Mouse (Mus musculus) limb, embryonic 15.5 days (tissue): Measurements from ENCODE around the gene Klhl36. TPM values are rescaled to one million over a fixed set of nuclear protein-coding genes. Genes with fewer than 3 reads are reported as not detected.

Experiments
- ATAC-seq: fragments of 200-750 bp; cut with Nextera tagmentation; 2 replicates; pipeline ENCODE4 v1.8.0; 2017; ENCODE audit warnings: low read depth, moderate TSS enrichment; ENCODE audit not compliant: insufficient number of reproducible peaks, low FRiP score, low TSS enrichment
- H3K27ac ChIP-seq: fragments of 300-500 bp; sonication (generic); 2 replicates; pipeline ENCODE4 v1.5.1; 2015; ENCODE audit warnings: moderate library complexity, mild to moderate bottlenecking, inconsistent platforms
- H3K27me3 ChIP-seq: fragments of 300-500 bp; sonication (generic); 2 replicates; pipeline ENCODE4 v1.6.1; 2015; ENCODE audit warnings: inconsistent platforms
- H3K36me3 ChIP-seq: fragments of 300-500 bp; sonication (generic); 2 replicates; pipeline ENCODE4 v1.6.1; 2015; ENCODE audit warnings: inconsistent platforms
- H3K4me1 ChIP-seq: fragments of 300-500 bp; sonication (generic); 2 replicates; pipeline ENCODE4 v1.6.1; 2015; ENCODE audit warnings: inconsistent platforms
- H3K4me2 ChIP-seq: fragments of 300-500 bp; sonication (generic); 2 replicates; pipeline ENCODE4 v1.6.1; 2015; ENCODE audit warnings: mild to moderate bottlenecking, inconsistent platforms
- H3K4me3 ChIP-seq: fragments of 300-500 bp; sonication (generic); 2 replicates; pipeline ENCODE4 v1.5.1; 2015; ENCODE audit warnings: mild to moderate bottlenecking, inconsistent platforms
- H3K9ac ChIP-seq: fragments of 300-500 bp; sonication (generic); 2 replicates; pipeline ENCODE4 v1.6.1; 2015; ENCODE audit warnings: inconsistent platforms
- H3K9me3 ChIP-seq: fragments of 300-500 bp; sonication (generic); 2 replicates; pipeline ENCODE4 v1.6.1; 2016; ENCODE audit warnings: inconsistent platforms
- WGBS: fragments of 180-500 bp; shearing (Covaris S2); methylation state at CpG from one replicate; pipeline ENCODE4 v1.1.7; 2015; 5-methylcytosine and 5-hydroxymethylcytosine counted together
- polyA plus RNA-seq: library from polyadenylated mRNA; unstranded; fragments of >200 nt; fragmentation: Nextera tagmentation; extraction: Ambion mirVana; gene quantifications from 2 replicates; pipeline ENCODE4 v1.2.1, GENCODE M21; 2015

The Klhl36 gene
- 13.0 and 13.5 TPM in 2 replicates for polyA plus RNA-seq

GRCm38 (mm10) chr8:119861706-119862389 is at the start of gene Klhl36:
Gene Klhl36 (plus strand): TSS chr8:119862266.
- under 1% methylated on average over 35 of the region's 35 CpGs for WGBS
- Histone ChIP-seq H3K9ac (peak within 1 kb of the TSS; percentile 63), H3K27ac (peak within 1 kb of the TSS; percentile 66), H3K4me1 (peaks cover 15% of the 10 kb centered on the region), H3K36me3 (peaks cover 3% of the 10 kb centered on the region; the same call in 1 of the 2 replicates), H3K9me3 (no peaks in the 10 kb centered on the region), H3K4me2 (peak within 1 kb of the TSS; percentile 88), H3K4me3 (peak within 1 kb of the TSS; percentile 81), H3K27me3 (0 out of 2 replicates have a peak, but pooled peaks cover 10% of the 10 kb centered on the region)
- ATAC-seq: peak; percentile 92

GRCm38 (mm10) chr8:119812650-119813431 is 49.2 kb upstream of the Klhl36 start:
- 72% methylated on average over 12 of the region's 12 CpGs for WGBS
- Histone ChIP-seq H3K9ac (no peak overlapping the region), H3K27me3 (no peaks in the 10 kb centered on the region), H3K4me2 (no peak overlapping the region), H3K4me1 (peaks cover 32% of the 10 kb centered on the region), H3K27ac (no peak overlapping the region), H3K36me3 (peaks cover 8% of the 10 kb centered on the region; the same call in 1 of the 2 replicates), H3K9me3 (no peaks in the 10 kb centered on the region), H3K4me3 (no peak overlapping the region)
- ATAC-seq: no peak

GRCm38 (mm10) chr8:119816219-119816618 is 45.8 kb upstream of the Klhl36 start:
- H3K36me3 ChIP-seq: peaks cover 8% of the 10 kb centered on the region; the same call in 1 of the 2 replicates
- H3K4me3 ChIP-seq: no peak overlapping the region
- no peak overlapping the region for H3K4me2 ChIP-seq
- H3K27ac ChIP-seq: 0 out of 2 replicates have a peak overlapping the region, but pooled peaks have one; percentile 9
- H3K9ac ChIP-seq: no peak overlapping the region
- ATAC-seq: no peak
- peaks cover 32% of the 10 kb centered on the region for H3K4me1 ChIP-seq
- no peaks in the 10 kb centered on the region for H3K9me3 ChIP-seq
- H3K27me3 ChIP-seq: no peaks in the 10 kb centered on the region
- 71% methylated on average over 6 of the region's 6 CpGs for WGBS

GRCm38 (mm10) chr8:119817446-119817845 is 44.6 kb upstream of the Klhl36 start:
- no peaks in the 10 kb centered on the region for H3K9me3 ChIP-seq
- H3K4me3 ChIP-seq: no peak overlapping the region
- ATAC-seq: no peak
- no peak overlapping the region for H3K9ac ChIP-seq
- H3K27me3 ChIP-seq: no peaks in the 10 kb centered on the region
- H3K4me2 ChIP-seq: no peak overlapping the region
- 42% methylated on average over 12 of the region's 12 CpGs for WGBS
- H3K27ac ChIP-seq: no peak overlapping the region
- peaks cover 30% of the 10 kb centered on the region for H3K4me1 ChIP-seq
- peaks cover 21% of the 10 kb centered on the region for H3K36me3 ChIP-seq

- Histone ChIP-seq H3K9ac (no peak overlapping the region), H3K4me3 (no peak overlapping the region), H3K4me1 (peaks cover 19% of the 10 kb centered on the region), H3K9me3 (no peaks in the 10 kb centered on the region), H3K4me2 (no peak overlapping the region), H3K36me3 (peaks cover 21% of the 10 kb centered on the region), H3K27ac (no peak overlapping the region), H3K27me3 (no peaks in the 10 kb centered on the region)
- 78% methylated on average over 7 of the region's 7 CpGs for WGBS
- no peak for ATAC-seq
Observed at GRCm38 (mm10) chr8:119819316-119819715, 42.8 kb upstream of the Klhl36 start.

GRCm38 (mm10) chr8:119819976-119820375 is 42.1 kb upstream of the Klhl36 start:
- Histone ChIP-seq H3K4me2 (no peak overlapping the region), H3K9me3 (no peaks in the 10 kb centered on the region), H3K9ac (no peak overlapping the region), H3K4me1 (peaks cover 21% of the 10 kb centered on the region), H3K27ac (no peak overlapping the region), H3K36me3 (peaks cover 21% of the 10 kb centered on the region), H3K27me3 (no peaks in the 10 kb centered on the region), H3K4me3 (no peak overlapping the region)
- 91% methylated on average over 8 of the region's 8 CpGs for WGBS
- ATAC-seq: no peak

- H3K4me2 ChIP-seq: no peak overlapping the region
- no peak overlapping the region for H3K27ac ChIP-seq
- no peaks in the 10 kb centered on the region for H3K27me3 ChIP-seq
- no peak overlapping the region for H3K9ac ChIP-seq
- 96% methylated on average over 6 of the region's 6 CpGs for WGBS
- H3K4me3 ChIP-seq: no peak overlapping the region
- no peak for ATAC-seq
- no peaks in the 10 kb centered on the region for H3K9me3 ChIP-seq
- peaks cover 20% of the 10 kb centered on the region for H3K4me1 ChIP-seq
- H3K36me3 ChIP-seq: peaks cover 21% of the 10 kb centered on the region
Observed at GRCm38 (mm10) chr8:119821691-119822090, 40.4 kb upstream of the Klhl36 start.

- no peaks in the 10 kb centered on the region for H3K9me3 ChIP-seq
Observed at GRCm38 (mm10) chr8:119823278-119823677, 38.8 kb upstream of the Klhl36 start.

GRCm38 (mm10) chr8:119824100-119824499 is 38.0 kb upstream of the Klhl36 start:
- no peaks in the 10 kb centered on the region for H3K9me3 ChIP-seq
- no peaks in the 10 kb centered on the region for H3K27me3 ChIP-seq
- H3K4me1 ChIP-seq: peaks cover 24% of the 10 kb centered on the region
- H3K4me3 ChIP-seq: no peak overlapping the region
- H3K27ac ChIP-seq: no peak overlapping the region
- H3K36me3 ChIP-seq: peaks cover 21% of the 10 kb centered on the region
- H3K4me2 ChIP-seq: no peak overlapping the region
- no peak overlapping the region for H3K9ac ChIP-seq
- 67% methylated on average over 4 of the region's 4 CpGs for WGBS
- ATAC-seq: no peak

More at GRCm38 (mm10) chr8:119823278-119823677, 38.8 kb upstream of the Klhl36 start:
- ATAC-seq: no peak
- no peak overlapping the region for H3K27ac ChIP-seq
- H3K4me1 ChIP-seq: peaks cover 17% of the 10 kb centered on the region
- H3K4me2 ChIP-seq: no peak overlapping the region
- H3K9ac ChIP-seq: no peak overlapping the region
- no peaks in the 10 kb centered on the region for H3K27me3 ChIP-seq
- H3K4me3 ChIP-seq: no peak overlapping the region
- WGBS: 86% methylated on average over 9 of the region's 9 CpGs
- H3K36me3 ChIP-seq: peaks cover 21% of the 10 kb centered on the region

GRCm38 (mm10) chr8:119824809-119825273 is 37.2 kb upstream of the Klhl36 start:
- Histone ChIP-seq H3K27ac (0 out of 2 replicates have a peak overlapping the region, but pooled peaks have one; percentile 23), H3K4me3 (no peak overlapping the region), H3K9ac (no peak overlapping the region), H3K36me3 (peaks cover 21% of the 10 kb centered on the region), H3K4me2 (no peak overlapping the region), H3K4me1 (peaks cover 31% of the 10 kb centered on the region), H3K9me3 (no peaks in the 10 kb centered on the region), H3K27me3 (no peaks in the 10 kb centered on the region)
- 67% methylated on average over 11 of the region's 11 CpGs for WGBS
- ATAC-seq: no peak

- Histone ChIP-seq H3K9me3 (no peaks in the 10 kb centered on the region), H3K27ac (no peak overlapping the region), H3K36me3 (peaks cover 12% of the 10 kb centered on the region), H3K4me2 (no peak overlapping the region), H3K4me3 (no peak overlapping the region), H3K4me1 (peaks cover 42% of the 10 kb centered on the region), H3K9ac (no peak overlapping the region), H3K27me3 (no peaks in the 10 kb centered on the region)
- 85% methylated on average over 19 of the region's 19 CpGs for WGBS
- no peak for ATAC-seq
Observed at GRCm38 (mm10) chr8:119825950-119826730, 35.9 kb upstream of the Klhl36 start.
